Mouse (Mus musculus): ENCODE data around the gene Socs7.
A peak's percentile ranks its signal among the peaks of the same experiment; 100 is the strongest.
"Not testable (repeated sequence)": the region's sequence is repeated elsewhere in the genome, so short reads cannot be mapped to it uniquely, and the experiment has no call there.

The Socs7 gene

DNA sequence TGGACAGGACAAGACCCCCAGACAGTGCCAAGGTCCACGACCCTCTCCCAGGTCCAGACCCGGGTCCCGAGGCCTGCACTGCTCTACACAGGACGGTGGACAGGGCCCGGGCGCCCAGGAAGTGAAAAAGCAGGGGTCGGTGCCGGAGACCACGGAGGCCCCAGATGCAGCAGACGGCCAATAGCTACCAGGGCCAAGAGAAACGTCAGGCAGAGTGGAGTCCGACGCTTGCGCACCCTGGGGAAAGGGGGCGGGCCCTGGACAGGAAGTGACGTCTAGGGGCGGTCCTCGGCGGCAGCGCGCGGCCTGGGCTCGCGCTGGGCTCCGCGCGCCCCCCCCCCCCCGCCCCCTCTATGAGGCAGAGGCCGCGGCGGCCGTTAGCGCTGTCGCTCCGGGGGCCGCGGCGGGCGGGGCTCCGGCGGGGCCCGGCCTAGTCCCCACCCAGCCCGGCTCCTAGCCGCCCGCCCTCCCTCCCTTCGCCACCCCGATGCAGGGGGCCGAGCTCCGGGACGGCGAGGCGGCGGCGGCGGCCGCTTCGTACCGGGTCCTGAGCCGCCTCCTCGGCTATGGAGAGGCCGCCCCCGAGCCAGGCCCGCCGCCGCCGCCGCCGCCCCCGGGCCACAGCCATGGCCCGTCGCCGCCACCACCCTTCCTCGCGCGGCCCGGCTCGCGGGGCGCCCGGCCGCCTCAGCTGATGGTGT, at the start of gene Socs7:
TSS of gene Socs7 (plus strand) at position 604 of the 701 bp plus-strand sequence.
- DNase-seq, result peak; percentile 99

DNA sequence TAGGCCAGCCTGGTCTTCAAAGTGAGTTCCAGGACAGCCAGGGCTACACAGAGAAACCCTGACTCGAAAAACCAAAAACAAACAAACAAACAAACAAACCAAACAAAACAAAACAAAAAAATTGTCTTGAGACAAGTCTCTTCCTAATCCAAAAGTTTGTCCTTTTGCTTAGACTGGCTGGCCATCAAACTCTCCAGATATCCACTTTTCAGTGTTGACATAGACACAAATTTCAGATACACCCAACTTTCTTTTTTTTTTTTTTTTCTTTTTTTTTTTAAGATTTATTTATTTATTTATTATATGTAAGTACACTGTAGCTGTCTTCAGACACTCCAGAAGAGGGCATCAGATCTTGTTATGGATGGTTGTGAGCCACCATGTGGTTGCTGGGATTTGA, 49.5 kb upstream of the Socs7 start:
- DNase-seq, result not testable (repeated sequence)

DNA sequence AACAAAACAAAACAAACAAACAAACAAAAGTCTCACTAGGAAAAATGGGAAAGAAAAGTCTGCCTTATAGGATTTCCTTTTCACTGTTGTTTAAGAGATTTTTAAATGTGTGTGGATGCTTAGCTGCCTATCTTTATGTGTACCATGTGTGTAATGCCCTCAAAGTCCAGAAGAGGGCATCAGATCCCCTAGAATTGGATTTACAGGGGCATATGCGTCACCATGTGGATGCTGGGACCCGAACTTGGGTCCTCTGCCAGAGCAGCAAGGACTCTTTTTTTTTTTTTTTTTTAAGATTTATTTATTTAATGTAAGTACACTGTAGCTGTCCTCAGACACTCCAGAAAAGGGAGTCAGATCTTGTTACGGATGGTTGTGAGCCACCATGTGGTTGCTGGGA, 48.2 kb upstream of the Socs7 start:
- no peak for DNase-seq

- DNase-seq, result no peak
Observed at GRCm38 (mm10) chr11:97314751-97315503, 47.4 kb upstream of the Socs7 start.

DNA sequence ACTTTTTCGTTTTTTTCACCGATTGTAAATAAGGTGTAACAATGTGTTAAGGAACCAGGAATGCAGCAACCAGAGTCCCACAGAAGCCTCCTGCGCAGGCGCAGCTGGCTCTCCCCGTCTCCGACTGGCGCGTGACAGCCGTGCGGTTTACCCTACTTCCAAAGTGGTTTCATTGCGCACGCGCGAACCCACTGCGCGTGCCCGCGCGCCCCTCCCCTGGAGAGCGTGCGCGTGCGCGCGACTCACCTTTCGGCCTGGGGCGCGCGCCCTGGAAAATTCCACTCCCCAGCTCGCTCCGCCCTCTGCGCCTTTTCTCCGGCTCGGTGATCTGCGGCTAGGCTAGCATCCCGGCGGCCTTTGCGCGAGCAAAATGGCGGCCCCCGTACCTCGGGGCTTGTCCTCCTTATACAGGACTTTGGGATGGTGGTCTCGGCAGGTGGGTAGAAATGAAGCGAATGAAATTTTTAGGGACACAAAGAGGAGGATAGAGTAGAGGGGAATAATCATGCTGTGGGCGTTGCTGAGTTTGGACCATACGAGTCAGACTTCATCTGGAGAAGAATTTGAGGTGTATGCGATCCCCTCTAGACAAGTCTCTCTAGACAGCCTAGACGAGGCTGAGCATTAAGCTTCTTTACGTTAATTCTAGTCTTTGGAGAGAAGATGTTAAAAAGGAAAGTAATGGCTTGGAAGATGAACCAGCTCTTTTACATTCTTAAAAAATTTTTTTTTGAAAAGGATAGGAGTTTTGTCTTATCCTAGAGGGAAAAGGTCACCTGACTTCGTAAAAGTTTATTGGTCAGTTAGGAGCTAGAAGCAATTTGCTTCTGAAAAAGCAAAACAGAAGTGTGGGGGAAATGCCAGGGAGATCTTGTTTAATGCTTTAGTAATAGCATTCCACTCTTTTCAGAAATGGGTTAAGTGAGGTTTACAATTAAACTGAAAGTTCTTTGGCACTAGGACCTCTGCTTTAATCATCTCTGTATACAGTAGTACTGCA, 46.5 kb upstream of the Socs7 start, which contains the start of gene Mrpl45:
TSS of gene Mrpl45 (plus strand) at position 213 of the 1,000 bp plus-strand sequence.
- peak; percentile 100 for DNase-seq

GRCm38 (mm10) chr11:97321197-97321596, 41.2 kb upstream of the Socs7 start:
- no peak for DNase-seq

DNA sequence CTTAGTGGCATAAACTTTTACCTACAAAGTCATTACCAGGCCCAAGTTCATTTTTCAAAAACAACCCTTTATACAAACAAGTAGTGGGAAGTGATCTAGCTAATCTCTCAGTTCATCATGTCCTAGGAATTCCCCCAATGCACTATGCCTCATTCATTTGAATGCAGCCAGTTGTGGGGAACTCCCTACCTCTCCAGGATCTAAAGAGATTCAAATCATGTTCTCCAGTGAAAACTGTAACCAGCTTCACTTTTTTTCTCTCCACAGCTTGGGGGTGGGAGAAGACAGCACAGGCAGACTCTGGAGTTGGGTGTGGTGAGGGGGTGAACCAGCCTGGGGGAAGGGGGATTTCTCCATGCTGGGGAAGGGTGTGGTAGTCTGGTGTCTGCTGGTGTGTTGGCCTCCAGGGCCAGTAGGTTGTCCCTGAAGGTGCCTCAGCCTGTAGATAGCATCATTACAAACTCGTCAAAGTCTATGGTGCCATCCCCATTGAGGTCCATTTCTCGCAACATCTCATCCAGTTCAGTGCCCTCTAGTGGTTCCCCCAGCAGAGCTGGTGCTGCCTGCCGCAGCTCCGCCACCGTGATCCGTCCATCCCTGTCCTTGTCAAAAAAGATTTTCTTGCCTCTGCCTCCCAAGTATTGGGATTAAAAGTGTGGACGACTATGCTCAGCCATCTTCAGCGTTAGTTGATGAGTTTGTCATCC, 40.3 kb upstream of the Socs7 start:
- DNase-seq, result not testable (repeated sequence)

GRCm38 (mm10) chr11:97325224-97325623, 37.1 kb upstream of the Socs7 start:
- no peak for DNase-seq

DNA sequence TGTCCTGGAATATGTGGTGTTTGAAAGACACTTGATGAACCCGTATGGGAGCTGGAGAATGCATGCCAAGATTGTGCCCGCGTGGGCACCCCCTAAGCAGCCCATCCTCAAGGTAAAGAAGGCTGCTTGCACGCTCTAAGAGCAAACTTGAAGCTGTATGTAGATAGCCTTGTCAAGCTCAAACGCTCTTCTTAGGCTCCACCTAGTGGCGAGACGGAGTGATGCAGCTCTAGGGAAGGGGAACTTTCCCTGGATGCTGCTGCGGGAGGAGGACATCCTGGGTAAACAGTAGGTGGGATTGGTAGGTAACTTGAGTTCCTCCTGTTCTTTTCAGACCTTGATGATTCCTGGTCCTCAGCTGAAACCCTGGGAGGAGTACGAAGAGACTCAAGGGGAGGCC, 34.2 kb upstream of the Socs7 start:
- DNase-seq, result no peak

GRCm38 (mm10) chr11:97330315-97330714, 32.0 kb upstream of the Socs7 start:
- no peak for DNase-seq

GRCm38 (mm10) chr11:97331231-97332190, 30.8 kb upstream of the Socs7 start:
- DNase-seq, result peak; percentile 93

- DNase-seq, result peak; percentile 89
Observed at GRCm38 (mm10) chr11:97333044-97333443, 29.3 kb upstream of the Socs7 start.

- no peak for DNase-seq
Observed at GRCm38 (mm10) chr11:97333896-97334295, 28.5 kb upstream of the Socs7 start.

DNA sequence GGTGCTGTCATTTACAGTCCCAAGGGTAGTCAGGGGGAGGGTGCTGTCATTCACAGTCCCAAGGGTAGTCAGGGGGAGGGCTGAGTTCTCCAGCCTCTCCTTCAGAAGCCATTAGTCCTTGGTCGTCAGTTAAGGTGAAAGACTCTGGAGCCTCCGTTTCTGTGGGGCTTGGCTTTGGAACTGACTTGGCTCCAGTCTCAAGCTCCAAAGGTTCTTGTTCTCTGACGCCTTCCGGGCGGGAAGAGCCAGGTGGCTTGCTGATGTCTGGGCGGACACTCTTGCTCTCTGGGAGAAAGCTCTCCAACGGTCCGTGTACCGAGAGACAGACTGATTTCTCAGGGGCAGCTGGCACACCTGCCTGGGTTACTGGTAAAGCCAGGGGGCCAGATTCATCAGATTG, 28.0 kb upstream of the Socs7 start:
- DNase-seq, result peak; percentile 88

GRCm38 (mm10) chr11:97336238-97336637, 26.1 kb upstream of the Socs7 start:
- no peak for DNase-seq

GRCm38 (mm10) chr11:97336751-97337345, 25.5 kb upstream of the Socs7 start:
- DNase-seq, result no peak

GRCm38 (mm10) chr11:97337363-97337762, 25.0 kb upstream of the Socs7 start:
- peak; percentile 83 for DNase-seq

GRCm38 (mm10) chr11:97338302-97338976, 23.9 kb upstream of the Socs7 start:
- DNase-seq, result peak; percentile 94

DNA sequence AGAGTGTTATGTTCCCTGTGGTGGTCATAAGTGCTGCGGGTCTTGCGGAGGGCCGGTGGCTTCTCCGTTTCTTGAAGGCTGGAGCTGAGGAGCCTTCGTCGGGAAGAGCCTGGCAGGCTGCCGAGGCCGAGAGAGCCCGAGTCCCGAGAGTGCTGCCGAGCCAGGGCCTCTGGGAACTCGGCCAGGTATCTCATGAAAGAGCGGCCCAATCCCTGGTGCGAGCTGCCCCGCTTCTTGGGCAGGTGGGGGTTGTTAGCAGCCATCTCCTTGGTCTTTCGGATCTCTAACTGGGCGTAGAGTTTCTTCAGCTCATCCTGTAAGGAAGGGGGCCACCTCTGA, 23.4 kb upstream of the Socs7 start:
- DNase-seq, result peak; percentile 95

DNA sequence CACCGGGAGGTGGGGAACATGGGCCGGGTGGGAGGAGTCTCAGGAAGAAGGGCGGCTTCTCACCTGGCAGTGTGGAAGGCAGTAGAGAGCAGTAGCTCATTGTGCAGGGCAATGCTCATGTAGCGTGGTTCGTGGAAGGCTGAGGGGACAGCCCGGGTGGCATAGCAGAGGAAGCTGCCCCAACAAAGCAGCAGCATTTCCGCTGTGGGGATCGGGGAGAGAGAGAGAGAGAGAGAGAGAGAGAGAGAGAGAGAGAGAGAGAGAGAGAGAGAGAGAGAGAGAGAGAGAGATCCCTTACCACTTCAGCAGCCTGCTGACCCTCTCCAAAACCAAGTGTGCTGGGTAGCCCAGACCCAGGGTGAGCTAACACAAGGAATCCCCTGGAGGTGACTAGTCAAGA, 19.2 kb upstream of the Socs7 start:
- DNase-seq, result no peak

All from heart, adult 11 months (tissue).